Comparison of ENCODE assay signal across 24 mouse cellular contexts in the genomic region with DNA sequence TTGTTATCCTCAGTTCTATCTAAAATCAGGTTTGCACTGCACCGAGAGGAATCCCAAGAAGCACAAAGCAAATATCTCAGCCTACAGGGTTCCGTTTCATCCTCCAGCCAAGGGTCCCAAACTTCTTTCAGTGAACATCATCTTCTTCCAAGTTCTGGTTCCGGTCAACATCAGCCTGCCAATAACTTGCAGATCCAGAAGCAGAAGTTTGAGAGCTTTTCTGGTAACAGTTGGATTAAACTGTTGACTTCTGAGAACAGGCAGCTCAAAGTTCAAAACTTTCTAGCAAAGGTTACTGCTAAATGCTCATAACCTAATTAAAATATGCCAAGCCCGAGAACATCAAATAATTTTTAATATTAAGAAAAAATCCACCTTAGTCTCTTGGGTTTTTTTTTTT.
DNase-seq lines count a peak whose midpoint lies in the region; ATAC-seq and TF ChIP-seq lines count a peak whose summit lies in the region.
"Had no signal": no experiment of that assay in that cellular context is flagged by ENCODE, and none has a peak within 500 bp of the region (broad histone marks: within the 10 kb centered on the region; RNA-seq: fewer than 3 reads in every experiment).

No protein-coding gene starts in this region.

- WGBS in hindbrain, embryonic 11.5 days, result 83% methylated on average over 4 of the region's 4 CpGs
- 87% methylated on average over 4 of the region's 4 CpGs for WGBS in hindbrain, postnatal 0 days
- 90% methylated on average over 4 of the region's 4 CpGs for WGBS in midbrain, embryonic 10.5 days
- 90% methylated on average over 4 of the region's 4 CpGs for WGBS in midbrain, embryonic 15.5 days

- peak overlapping the region; percentile 84 for H3K27ac ChIP-seq in gastrocnemius, adult 2 months
- no peak overlapping the region for H3K27ac ChIP-seq in hindbrain, embryonic 11.5 days (ENCODE audit: low read depth, low read length)
- H3K27ac ChIP-seq in hindbrain, postnatal 0 days, result no peak overlapping the region
- peak overlapping the region; percentile 96; the same call in 1 of the 2 replicates for H3K27ac ChIP-seq in midbrain, embryonic 10.5 days (replicated peaks)
- no peak overlapping the region for H3K27ac ChIP-seq in midbrain, embryonic 15.5 days

- no peak overlapping the region for H3K9ac ChIP-seq in hindbrain, embryonic 11.5 days (ENCODE audit: low read depth, low read length)
- H3K9ac ChIP-seq in hindbrain, postnatal 0 days (replicated peaks; ENCODE audit: low read length), result no peak overlapping the region
- no peak overlapping the region for H3K9ac ChIP-seq in midbrain, embryonic 15.5 days

- no peaks in the 10 kb centered on the region for H3K36me3 ChIP-seq in hindbrain, embryonic 11.5 days (ENCODE audit: control insufficient read depth, insufficient read depth, low read length)
- no peaks in the 10 kb centered on the region for H3K36me3 ChIP-seq in hindbrain, postnatal 0 days (ENCODE audit: insufficient read depth, low read length)
- no peaks in the 10 kb centered on the region for H3K36me3 ChIP-seq in midbrain, embryonic 10.5 days
- H3K36me3 ChIP-seq in midbrain, embryonic 15.5 days (replicated peaks), result no peaks in the 10 kb centered on the region
- H3K36me3 ChIP-seq: embryonic facial prominence, embryonic 12.5 days; heart, embryonic 10.5 days; hindbrain, embryonic 15.5 days; intestine, embryonic 15.5 days; lung, embryonic 15.5 days; midbrain, embryonic 12.5 days had no signal

- no peak overlapping the region for H3K4me2 ChIP-seq in hindbrain, embryonic 11.5 days (replicated peaks; ENCODE audit: low read depth, low read length)
- H3K4me2 ChIP-seq in hindbrain, postnatal 0 days (ENCODE audit: low read depth, low read length), result no peak overlapping the region
- no peak overlapping the region for H3K4me2 ChIP-seq in midbrain, embryonic 15.5 days

- no peaks in the 10 kb centered on the region for H3K9me3 ChIP-seq in hindbrain, embryonic 11.5 days (ENCODE audit: control insufficient read depth, low read length)
- H3K9me3 ChIP-seq in hindbrain, postnatal 0 days (ENCODE audit: low read length), result no peaks in the 10 kb centered on the region
- H3K9me3 ChIP-seq in midbrain, embryonic 10.5 days (replicated peaks), result 0 out of 2 replicates have a peak, but pooled peaks cover 7% of the 10 kb centered on the region
- H3K9me3 ChIP-seq in midbrain, embryonic 15.5 days, result no peaks in the 10 kb centered on the region
- H3K9me3 ChIP-seq: embryonic facial prominence, embryonic 12.5 days; heart, embryonic 10.5 days; hindbrain, embryonic 15.5 days; intestine, embryonic 15.5 days; lung, embryonic 15.5 days; midbrain, embryonic 12.5 days had no signal

- H3K4me3 ChIP-seq in gastrocnemius, adult 2 months, result no peak overlapping the region
- H3K4me3 ChIP-seq in hindbrain, embryonic 11.5 days (ENCODE audit: low read depth, low read length), result no peak overlapping the region
- H3K4me3 ChIP-seq in hindbrain, postnatal 0 days (ENCODE audit: low read length), result no peak overlapping the region
- peak overlapping the region; percentile 71; the same call in 1 of the 2 replicates for H3K4me3 ChIP-seq in midbrain, embryonic 10.5 days
- H3K4me3 ChIP-seq in midbrain, embryonic 15.5 days, result no peak overlapping the region

- no peak for ATAC-seq in hindbrain, embryonic 11.5 days (ENCODE audit: low FRiP score)
- no peak for ATAC-seq in hindbrain, postnatal 0 days
- ATAC-seq in midbrain, embryonic 15.5 days (replicated peaks), result no peak

- DNase-seq in gastrocnemius, adult 2 months, result no peak
- DNase-seq in gastrocnemius, adult 18-20 months (ENCODE audit: low spot score), result no peak
- peak; percentile 5 for DNase-seq in hindbrain, embryonic 11.5 days (ENCODE audit: low spot score)
- no peak for DNase-seq in hindbrain, postnatal 0 days (ENCODE audit: low spot score)
- no peak for DNase-seq in midbrain, embryonic 10.5 days (ENCODE audit: low spot score)
- DNase-seq in frontal cortex, adult 2 months (ENCODE audit: extremely low spot score in 1 of 2, low spot score in 1 of 2), result no peak
- DNase-seq: adrenal gland, postnatal 10 days; embryo, embryonic 11 days; gastrocnemius, postnatal 14 days; heart, postnatal 10 days; kidney, adult 8-10 months; kidney, postnatal 14 days; liver; right cerebral cortex, adult 18-20 months; right cerebral cortex, postnatal 4 days; thymus, adult 18-20 months; thymus, postnatal 25 days had no signal

- TF ChIP-seq CTCF in gastrocnemius, adult 2 months (IDR thresholded peaks at IDR 0.05), result no peak
- TF ChIP-seq CTCF in hindbrain, postnatal 0 days (IDR thresholded peaks at IDR 0.05; ENCODE audit: low read depth), result no peak

- no peaks in the 10 kb centered on the region for H3K4me1 ChIP-seq in hindbrain, embryonic 11.5 days (replicated peaks; ENCODE audit: control insufficient read depth, insufficient read depth, low read length)
- no peaks in the 10 kb centered on the region for H3K4me1 ChIP-seq in hindbrain, postnatal 0 days (ENCODE audit: insufficient read depth, low read length)
- H3K4me1 ChIP-seq in midbrain, embryonic 10.5 days, result peaks cover 18% of the 10 kb centered on the region
- H3K4me1 ChIP-seq in midbrain, embryonic 15.5 days, result peaks cover 6% of the 10 kb centered on the region
- H3K4me1 ChIP-seq: embryonic facial prominence, embryonic 12.5 days; intestine, embryonic 15.5 days had no signal

- no peaks in the 10 kb centered on the region for H3K27me3 ChIP-seq in hindbrain, embryonic 11.5 days (ENCODE audit: control insufficient read depth, insufficient read depth, low read length)
- H3K27me3 ChIP-seq in hindbrain, postnatal 0 days (ENCODE audit: insufficient read depth, low read length), result no peaks in the 10 kb centered on the region
- peaks cover 5% of the 10 kb centered on the region; the same call in 1 of the 2 replicates for H3K27me3 ChIP-seq in midbrain, embryonic 10.5 days (ENCODE audit: low read depth, poor library complexity, severe bottlenecking)
- no peaks in the 10 kb centered on the region for H3K27me3 ChIP-seq in midbrain, embryonic 15.5 days (replicated peaks)
- H3K27me3 ChIP-seq: embryonic facial prominence, embryonic 12.5 days; hindbrain, embryonic 15.5 days; intestine, embryonic 15.5 days; lung, embryonic 15.5 days; midbrain, embryonic 12.5 days had no signal

- intact Hi-C loops in gastrocnemius, adult 2 months (cut with DNase I), result no loop called here

Comparison
In these comparisons a context has a peak if more than half of its experiments do, and no peak if none do; other contexts are left out.
1. H3K27ac ChIP-seq: peak in gastrocnemius, adult 2 months (single experiment) and midbrain, embryonic 10.5 days (single experiment); none in hindbrain, embryonic 11.5 days (single experiment), hindbrain, postnatal 0 days (single experiment) and midbrain, embryonic 15.5 days (single experiment).